Mouse (Mus musculus) inflammation-experienced regulatory T-cells, adult 6 months (primary cell): ENCODE data around the gene Carm1. TPM values are rescaled to one million over a fixed set of nuclear protein-coding genes. Genes with fewer than 3 reads are reported as not detected.
"Not testable (repeated sequence)": the region's sequence is repeated elsewhere in the genome, so short reads cannot be mapped to it uniquely, and the experiment has no call there.

Experiments
- ATAC-seq: one replicate; pipeline ENCODE4 v1.8.0; 2017
- polyA plus RNA-seq, 3 experiments: library from polyadenylated mRNA; unstranded; fragments of 100-300 nt; shearing (Covaris generic); gene quantifications; one replicate each; pipeline ENCODE4 v1.2.1; 2017

Carm1 gene
- polyA plus RNA-seq, 3 experiments from 2014 or later = 5.3 to 11.0 (median 7.0) TPM

DNA sequence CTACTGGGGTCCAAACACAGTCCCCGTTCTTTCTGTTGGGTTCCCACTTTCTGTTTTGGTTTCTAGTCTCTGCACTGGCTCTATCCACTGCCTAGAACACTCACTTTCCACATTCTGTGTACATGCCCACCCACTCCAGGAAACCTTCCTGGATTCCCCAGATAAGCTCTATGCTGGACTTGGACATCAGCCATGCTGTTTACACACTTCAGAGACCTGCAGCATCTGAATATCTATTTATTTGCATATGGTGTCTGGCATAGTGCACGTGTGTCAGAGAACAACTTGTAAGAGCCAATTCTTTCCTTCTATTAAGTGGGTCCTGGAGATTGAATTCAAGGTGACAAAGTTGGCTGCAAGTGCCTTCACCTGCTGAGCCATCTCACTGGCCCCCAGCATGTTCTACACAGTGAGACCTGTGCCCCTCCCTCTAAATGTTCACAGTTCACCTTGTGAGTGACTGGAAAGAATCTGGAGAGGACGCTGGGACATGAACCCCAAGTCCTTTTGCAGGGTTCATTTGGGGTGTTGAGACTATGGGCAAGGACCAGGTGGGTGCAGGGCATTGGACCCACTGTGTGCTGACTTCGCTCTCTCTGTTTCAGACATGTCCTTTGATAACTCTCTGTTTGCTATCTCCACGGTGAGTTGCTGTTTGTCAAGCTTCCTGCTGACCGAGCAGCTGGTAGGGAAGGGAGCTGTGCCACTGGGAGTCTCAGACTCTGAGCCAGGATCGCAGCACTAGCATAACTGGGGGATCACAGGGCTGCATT lies 6.5 kb upstream of the Carm1 start:
- no peak for ATAC-seq

DNA sequence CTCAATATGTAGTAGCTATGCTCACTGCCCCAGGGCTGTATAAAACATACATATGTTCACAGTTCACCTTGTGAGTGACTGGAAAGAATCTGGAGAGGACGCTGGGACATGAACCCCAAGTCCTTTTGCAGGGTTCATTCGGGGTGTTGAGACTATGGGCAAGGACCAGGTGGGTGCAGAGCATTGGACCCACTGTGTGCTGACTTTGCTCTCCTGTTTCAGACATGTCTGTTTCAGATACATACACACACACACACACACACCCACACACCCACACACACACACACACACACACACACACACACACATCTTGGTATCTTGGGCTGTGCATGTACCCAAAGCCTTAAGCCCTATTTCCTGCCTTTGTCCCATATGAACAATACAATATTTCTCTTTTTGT lies 4.7 kb upstream of the Carm1 start:
- not testable (repeated sequence) for ATAC-seq

DNA sequence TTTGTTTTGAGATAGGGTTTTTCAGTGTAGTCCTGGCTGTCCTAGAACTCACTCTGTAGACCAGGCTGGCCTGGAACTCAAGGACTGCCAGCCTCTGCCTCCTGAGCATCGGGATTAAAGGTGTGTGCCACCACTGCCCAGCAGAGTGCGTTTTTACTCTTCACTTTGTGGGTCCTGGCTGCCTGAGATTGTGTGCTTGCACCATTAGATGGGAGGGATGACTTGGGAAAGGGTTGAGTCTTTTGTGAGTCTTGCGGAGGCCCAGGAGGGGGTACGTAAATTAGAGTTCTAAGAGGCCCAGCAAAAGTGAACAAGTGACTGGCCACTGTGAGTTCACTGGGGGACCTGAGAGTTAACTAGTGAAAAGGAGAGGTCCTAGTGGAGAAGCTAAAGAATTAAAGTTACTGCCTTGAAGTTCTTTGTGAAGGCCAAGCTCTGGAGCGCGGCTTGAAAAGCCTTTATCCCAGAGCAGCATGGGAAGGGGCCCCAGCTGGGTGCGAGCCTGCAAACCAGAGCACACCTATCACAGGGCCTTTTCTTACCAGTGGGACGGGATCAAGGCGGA lies 1.3 kb upstream of the Carm1 start:
- no peak for ATAC-seq

DNA sequence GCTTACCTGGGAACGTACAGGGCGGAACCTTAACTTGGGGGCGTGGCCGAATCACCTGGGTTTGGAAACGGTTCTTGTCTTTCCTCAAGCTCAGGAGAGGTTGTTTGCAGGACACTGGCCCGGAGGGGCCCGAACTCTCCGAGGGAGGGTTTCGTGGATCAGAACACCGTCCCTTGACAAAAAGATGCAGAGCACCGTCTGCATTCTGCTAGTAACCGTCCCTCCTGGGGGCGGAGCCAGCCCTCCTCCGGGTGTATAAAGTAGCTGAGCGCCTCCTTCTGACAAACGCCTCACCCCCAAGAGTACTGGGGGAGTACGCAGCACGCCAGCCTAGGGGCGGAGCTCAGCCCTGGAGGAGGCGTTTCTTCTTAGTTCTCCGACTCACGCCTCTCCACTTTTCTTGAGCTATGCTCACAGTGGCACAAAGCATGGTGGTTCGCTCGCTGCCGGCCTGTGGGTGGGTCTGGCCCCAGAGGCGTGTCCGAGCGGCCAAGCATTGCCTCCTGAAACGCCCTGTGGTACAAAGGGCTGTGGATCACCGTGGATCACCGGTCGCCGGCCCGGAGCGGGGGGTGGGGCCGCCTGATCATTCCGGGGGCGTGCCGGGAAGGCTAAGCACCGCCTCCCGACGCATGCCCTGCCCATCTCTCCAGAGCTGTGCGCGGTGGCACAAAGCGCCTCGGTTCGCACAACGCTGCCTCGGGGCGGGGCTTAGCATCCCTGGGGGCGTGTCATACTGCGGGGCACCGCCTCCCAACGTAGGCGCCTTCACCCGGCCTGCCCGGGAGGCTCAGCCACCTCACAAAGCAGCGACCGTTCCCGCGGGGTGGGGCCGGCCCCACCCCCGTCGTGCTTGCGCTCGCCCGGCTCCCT lies 542 bp upstream of the Carm1 start:
- peak; percentile 84 for ATAC-seq

DNA sequence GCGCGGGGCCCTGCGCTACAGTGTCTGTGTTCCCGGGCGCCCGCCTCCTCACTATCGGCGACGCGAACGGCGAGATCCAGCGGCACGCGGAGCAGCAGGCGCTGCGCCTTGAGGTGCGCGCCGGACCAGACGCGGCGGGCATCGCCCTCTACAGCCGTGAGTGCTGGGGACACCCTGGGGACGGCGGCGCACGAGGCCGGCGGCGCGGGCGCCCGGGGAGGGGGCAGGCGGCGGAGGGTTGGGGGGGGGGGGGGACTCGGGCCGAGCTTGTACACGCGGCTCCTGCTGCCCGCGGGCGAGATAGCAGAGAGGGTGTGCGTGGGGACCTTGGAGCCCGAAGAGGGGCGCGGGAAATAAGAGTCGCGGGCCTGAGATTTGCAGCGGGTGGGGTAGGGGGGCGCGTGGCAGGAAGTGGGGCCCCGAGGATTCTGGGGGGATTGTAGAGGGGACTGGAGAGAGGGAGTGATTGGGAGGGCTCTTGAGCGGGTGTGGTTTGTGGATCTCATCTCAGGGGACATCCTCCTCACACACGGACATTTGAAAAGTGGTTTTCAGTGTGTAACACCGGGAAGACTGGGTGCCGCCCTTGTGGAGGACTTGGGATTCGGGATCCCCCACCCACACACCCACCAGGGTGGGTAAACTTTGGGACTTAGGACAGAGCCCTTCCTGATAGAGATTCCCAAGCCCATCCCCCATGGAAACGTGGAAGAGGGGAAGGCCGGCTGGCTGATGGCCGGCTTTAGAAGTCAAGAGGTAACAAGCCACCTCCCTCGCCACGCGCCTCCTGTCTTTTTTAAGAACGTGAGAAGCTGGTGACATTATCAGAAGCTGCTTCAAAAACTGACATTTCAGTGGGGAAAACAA lies 614 bp downstream of the Carm1 start:
- ATAC-seq = no peak

DNA sequence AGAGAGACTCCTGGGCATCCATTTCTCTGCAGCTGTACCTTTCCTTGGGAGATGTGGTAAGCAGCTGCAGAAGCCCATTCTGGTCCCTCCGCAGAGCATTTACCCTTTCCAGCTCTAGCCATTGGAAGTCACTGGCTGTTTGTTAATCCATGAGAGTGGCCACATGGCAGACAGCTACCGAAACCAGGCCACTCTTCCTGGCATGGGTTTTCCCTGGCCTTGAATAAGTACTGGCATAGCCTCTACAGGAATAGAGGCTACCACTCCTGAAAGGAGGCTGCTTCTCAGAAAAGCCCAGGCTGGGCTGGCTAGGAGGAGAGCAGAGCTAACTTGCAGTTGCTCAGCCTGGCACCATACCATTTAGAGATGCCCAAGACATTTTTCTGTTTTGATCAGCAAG lies 4.4 kb downstream of the Carm1 start:
- no peak for ATAC-seq

DNA sequence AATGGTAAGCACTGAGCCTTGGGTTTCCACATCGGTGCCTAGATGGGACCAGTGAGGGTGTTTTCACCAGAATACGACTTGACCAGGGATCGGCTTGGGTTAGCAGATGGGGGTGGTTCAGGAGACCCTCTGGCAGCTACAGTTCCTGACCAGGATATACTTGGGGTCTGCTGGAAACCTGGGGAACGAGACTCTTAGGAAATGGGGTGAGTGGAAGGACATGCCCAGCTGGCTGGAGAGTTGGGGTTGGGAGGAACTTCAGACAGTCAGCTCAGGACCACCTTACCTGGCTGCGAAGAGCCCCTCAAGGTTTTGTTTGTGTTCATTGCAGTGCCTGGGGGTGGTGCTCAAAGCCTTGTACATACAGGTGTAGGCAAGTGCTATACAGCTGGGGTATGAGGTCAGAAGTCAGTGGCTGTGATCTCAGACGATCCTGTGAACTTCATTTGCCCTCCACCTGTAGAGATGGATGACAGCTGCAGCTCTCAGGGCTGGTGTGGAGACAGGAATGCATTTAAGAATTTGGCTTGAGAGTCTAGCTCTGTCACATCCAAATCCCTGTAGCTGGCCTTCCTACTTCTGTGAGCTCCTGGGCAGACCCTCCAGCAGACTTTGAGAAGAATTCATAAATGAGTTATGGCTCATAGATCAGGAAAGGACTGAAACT lies 7.0 kb downstream of the Carm1 start:
- no peak for ATAC-seq

DNA sequence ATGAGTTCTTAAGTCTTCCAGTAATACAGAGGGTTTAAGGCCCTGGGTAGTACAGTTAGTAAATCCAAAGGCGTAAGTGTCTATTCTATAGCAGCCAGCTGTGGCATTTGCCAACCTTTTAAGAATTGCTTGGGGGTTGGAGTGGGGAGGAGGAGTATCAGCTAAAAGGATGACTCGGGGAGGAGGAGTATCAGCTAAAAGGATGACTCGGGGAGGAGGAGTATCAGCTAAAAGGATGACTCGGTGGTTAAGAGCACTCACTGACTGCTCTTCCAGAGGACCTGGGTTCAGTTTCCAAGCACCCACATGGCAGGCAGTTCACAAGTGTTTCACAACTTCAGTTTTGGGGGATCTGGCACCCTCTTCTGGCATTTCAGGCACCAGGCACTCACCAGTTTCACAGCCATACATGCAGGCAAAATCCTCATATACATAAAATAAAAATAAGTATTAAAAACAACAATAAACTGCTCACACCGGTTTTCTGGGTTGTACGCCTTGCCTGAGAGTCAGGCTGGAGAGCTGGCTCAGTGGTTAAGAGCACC lies 8.6 kb downstream of the Carm1 start:
- ATAC-seq = no peak

DNA sequence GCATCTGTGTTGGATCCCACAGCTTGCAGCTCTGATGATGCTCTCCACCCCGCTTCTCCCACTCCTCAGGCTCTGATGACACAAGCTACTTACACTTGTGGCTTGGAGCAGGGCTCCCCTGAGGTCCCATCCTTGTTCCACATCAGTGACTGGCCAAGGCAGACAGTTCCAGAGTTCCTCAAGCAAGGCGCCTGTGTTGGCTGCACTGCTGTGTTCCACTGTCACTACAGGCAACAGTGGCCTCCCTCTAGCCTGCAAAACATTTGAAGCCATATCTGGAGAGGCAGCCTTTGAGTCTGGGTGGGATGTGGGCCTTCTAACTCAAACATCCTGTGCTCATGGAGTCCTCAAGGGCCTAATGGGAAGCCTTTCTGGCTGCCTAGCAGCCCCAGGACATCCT lies 10.3 kb downstream of the Carm1 start:
- no peak for ATAC-seq

DNA sequence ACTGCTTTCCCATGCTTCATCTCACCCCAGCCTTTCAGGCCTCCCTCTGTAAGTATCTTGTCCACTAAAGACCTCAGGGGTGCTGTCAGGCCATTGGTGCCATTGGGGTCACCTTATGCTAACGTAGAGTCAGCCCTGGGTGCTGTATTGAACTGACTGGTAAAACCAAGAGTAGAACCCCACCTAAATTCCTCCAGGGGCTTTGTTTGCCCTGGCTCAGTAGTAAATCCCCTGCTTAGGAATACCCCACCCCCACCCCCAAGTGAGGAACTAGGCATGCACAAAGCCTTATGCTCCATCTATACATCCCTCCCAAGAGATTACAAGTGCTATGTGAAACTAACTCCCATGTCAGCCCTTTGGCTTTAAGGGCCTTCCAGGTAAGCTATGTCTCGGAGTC lies 10.9 kb downstream of the Carm1 start:
- ATAC-seq = no peak

DNA sequence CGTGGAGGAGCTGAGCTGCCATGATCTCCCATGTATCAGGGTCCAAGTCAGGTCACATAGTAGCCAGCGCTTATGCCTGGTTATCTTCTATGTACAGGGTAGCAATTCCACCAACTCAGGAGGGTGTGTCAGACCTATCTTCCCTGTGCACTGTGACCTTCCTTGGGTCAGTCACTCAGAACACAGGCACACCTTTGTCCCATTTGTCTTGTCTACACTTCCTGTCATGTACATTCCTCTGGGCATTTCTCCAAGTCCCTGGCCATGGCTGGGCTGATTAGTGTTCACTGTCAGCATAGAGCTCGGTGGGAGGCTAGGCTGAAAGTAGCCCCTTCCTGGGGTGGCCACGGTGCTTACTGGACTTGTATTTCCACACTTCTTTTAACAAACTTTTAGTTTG lies 11.7 kb downstream of the Carm1 start:
- ATAC-seq = no peak

DNA sequence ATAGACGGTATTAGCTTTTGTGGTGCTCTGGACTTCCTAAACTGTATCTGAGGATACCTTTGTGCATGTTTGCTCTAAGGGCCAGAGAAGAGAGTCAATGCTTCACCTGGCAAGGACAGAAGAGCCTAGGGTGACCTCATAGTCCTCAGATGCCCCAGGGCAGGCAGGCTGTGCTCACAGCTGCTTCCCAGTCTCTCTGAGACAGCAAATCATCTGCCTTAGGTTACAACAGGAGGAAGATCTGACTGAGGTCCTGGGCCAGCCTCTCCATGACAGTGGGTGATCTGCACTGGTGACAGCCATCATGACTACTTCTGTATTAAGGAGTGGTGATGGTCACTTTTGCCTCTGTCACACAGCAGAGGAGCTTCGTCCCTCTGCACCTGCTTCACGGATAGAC lies 12.5 kb downstream of the Carm1 start:
- ATAC-seq = no peak

DNA sequence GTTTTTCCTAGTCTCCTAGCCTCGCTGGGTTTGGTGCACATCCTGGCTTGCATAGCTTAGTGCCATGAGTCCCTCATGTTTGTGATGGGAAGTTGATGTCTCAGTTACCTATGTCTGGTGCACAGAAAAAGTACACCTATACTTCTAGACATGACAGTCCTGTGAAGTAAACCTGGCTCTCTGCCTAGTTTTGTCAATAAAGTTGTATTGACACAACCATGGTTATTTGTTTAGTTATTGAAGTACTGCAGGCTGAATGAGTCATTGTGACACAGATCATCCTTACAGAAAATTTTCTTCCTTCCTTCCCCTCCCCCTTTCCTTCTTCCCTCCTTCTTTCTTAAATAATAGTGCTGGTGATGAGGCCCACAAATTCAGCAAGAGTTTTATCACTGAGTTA lies 17.7 kb downstream of the Carm1 start:
- no peak for ATAC-seq

DNA sequence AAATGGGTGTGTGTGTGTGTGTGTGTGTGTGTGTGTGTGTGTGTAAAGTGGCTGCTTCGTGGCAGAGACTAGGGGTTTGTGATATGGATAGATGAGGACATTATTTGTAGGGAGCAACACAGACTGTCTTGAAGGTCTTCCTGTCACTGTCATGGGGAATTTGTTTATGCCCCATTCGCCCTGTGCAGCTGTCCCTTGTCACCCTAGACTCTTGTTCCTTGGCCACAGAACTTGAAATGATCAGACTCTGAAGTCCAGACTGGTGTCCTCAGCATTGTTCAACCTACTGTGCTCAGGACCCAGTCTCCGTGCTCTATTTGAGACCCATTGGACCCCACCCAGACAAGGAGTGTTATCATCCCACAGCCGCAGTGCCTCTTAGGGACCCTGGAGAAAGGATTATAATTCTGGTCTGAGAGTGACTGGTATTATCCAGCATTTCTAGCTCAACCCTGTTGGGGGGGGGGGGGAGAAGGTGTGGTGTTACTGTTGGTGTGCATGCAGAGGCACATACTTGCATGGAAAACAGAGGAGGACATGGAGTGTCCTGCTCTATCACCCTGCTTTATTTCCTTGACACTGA lies 18.4 kb downstream of the Carm1 start:
- ATAC-seq = no peak

DNA sequence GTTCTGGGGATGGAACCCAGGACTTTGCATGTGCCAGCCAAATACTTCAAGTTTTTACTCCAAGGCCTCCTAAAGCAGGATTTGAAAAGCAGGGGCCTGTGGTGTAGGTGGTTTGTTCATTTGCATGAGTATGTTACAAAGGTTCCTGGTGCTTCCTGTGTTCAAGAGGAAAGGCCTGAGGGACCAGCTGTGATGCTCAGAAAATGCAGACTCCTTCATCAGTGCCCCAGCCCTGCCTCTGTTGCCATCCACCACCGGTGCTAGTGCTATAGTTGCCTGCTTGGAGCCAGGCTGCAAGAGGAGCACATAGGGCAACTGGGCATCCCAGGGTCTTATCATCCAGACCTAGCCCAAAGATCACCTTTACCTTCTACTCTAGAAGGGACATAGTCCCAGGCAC lies 19.8 kb downstream of the Carm1 start:
- no peak for ATAC-seq

DNA sequence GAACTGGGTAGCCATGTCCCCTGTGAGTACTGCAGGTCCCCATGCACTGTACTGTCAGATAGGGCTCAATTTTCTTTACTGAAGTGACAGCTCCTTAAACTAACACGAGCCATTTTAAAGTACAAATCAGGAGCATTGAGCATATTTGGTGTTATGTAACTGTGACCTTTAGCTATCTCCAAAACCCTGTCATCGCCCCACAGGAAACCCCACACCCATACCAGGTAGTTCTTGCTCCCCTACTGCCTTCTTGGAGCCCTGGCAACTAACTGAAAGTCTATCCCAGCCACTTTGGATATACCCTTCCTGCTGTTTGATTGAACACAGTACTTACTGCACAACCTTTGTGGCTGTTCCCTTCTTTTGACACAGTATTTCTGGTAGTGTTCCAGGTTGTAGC lies 20.4 kb downstream of the Carm1 start:
- ATAC-seq = no peak

DNA sequence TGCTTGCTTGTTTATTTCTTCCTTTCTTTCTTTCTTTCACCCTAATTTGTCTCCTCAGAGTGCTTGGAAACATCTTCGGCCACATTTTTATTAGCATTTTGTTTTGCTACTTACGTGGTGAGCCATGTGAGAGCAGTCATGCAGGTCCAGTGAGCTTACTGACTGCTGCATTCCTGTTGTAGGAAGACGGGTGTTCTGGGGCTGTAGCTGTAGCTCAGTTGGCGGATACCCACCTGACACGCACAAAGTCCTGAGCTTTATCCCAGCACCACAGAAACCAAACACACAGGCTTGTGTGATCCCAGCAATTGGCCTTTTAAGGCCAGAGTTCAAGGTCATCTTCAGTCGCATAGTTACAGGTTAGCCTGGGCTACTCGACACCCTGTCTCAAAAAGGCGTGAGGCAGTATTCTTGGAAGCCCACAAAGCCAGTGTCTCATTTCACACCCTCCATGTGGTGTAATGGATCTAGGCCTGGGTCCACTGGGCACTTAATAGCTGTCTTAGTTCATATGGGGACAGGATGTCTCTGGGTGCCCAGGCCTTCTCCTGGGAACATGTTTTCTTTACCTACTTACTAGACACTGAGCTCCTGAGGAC lies 22.1 kb downstream of the Carm1 start:
- ATAC-seq = no peak

DNA sequence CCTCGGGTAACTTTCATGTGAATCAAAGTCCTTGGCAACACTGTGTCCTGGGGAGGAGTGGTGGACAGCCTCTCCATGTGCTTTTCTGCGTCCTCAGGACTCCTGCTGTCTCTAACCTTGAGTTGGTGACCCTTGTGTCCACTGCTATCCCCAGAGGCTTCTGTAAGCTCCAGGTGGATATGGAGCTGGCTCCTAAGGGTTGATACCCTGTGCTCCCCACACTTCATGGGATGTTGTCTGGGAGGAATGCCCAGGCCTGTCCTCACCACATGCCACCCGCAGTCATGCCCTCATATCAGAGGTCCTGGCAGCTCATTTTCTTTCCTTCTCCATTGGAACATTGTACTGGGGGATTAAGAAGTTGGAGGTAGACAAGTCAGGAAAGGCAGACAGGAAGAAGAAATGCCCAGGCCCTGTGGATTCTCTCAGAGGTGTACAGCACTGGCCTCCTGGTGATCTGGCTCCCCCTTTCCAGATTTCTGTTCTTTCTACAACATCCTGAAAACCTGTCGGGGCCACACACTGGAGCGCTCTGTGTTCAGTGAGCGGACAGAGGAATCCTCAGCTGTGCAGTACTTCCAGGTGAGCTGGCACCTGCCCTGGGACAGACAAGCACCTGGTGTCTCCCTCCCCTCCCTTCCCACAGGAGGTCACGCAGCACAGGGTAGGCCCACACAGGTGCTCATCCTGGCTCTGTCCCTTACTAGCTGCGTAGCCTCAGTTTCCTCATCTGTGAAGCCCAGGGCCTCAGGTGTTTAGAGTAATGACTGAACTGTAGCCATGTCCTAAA lies 27.5 kb downstream of the Carm1 start:
- ATAC-seq = no peak

DNA sequence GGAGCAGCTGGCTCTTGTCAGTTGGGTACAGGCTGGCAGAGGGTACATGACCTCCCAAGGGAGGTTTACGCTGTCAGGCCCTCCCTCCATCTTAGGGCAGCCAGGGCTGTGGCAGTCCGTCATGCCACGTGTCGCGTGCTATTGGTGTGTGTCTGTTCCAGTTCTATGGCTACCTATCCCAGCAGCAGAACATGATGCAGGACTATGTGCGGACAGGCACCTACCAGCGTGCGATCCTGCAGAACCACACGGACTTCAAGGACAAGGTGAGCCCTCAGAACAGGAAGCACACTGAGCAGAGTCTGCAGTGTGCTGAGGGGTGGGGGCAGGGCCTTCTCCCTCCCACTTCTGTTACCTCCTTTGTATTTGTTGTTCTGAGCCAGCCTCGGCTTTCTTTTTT lies 28.6 kb downstream of the Carm1 start:
- ATAC-seq = no peak

DNA sequence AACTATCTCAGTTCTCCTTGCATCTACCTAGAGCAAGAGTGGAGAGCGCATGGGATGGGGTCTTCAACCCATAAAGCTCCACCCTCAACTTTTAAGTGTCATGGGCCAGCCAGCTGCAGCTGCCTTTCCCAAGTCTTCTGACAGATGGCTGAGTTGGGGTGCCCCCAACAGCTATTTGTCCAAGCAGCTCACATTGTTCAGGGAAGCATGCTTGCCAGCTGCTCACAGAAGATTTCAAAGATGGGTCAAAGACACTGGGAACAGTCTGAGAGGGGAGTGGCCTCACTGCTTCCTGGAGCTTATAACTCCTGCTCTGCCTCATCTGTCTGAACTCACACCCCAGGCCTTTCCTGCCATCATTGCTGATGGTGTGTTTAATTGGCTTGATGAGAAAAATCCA lies 29.6 kb downstream of the Carm1 start:
- no peak for ATAC-seq
